Mouse (Mus musculus) thymus, postnatal 36 days (tissue): ENCODE data around the gene Map2k6.

ENCODE experiments used
- DNase-seq, 2 experiments: peaks; one replicate each; pipeline ENCODE4 v3.0.0; 2022; ENCODE audit warnings: mixed read lengths in 2 of 2

The Map2k6 gene

GRCm38 (mm10) chr11:110405607-110406006 is 6.7 kb downstream of the Map2k6 start:
- no peak for DNase-seq

DNA sequence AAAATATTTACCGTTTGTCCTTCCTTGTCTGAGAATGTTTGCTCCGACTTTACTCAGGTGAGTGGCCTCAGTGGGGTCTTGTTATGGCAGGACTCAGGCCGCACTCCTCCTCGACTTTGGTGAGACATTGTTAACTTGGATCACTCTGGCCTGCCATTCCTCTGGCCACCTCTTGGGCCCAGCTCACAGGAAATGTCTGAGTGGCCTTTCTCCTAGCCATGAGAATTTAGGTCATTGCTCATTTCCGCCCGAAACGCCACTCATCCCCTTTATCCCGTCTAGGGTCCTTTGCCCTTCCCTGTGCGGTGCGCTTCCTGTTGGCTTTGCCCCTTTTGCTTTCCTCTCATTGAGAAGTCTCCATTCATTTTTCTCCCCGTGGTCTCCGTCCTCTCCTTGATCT is 10.2 kb downstream of the Map2k6 start:
- no peak for DNase-seq

- peak; percentile 30 to 37 for DNase-seq
Measured at GRCm38 (mm10) chr11:110409776-110410175, 10.9 kb downstream of the Map2k6 start.

DNA sequence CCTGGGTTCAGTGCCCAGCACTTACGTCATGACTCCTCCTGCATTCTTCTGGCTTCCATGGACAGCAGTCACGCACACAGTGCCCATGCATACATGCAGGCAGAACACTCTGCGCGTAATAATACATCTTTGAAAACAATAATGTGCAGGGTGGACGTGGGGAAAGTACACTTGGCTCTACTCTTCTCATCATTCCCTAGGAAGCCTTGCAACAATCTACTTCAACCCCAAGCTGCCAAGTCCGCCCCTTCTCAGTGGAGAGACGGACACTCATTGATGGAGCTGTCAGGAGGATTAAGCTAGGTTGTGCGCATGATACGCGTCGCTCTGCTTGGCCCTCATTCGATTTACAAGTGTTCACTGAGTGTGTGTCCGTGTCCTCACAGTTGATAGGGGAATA is 12.7 kb downstream of the Map2k6 start:
- DNase-seq = no peak

- DNase-seq = no peak
Measured at GRCm38 (mm10) chr11:110414263-110414662, 15.3 kb downstream of the Map2k6 start.

- no peak for DNase-seq
Measured at GRCm38 (mm10) chr11:110416691-110417090, 17.8 kb downstream of the Map2k6 start.

GRCm38 (mm10) chr11:110420463-110420862 is 21.5 kb downstream of the Map2k6 start:
- DNase-seq = no peak

- DNase-seq = no peak
Measured at GRCm38 (mm10) chr11:110426572-110427145, 27.7 kb downstream of the Map2k6 start.

GRCm38 (mm10) chr11:110427159-110427561 is 28.2 kb downstream of the Map2k6 start:
- DNase-seq = no peak

GRCm38 (mm10) chr11:110428999-110429398 is 30.1 kb downstream of the Map2k6 start:
- DNase-seq = no peak

DNA sequence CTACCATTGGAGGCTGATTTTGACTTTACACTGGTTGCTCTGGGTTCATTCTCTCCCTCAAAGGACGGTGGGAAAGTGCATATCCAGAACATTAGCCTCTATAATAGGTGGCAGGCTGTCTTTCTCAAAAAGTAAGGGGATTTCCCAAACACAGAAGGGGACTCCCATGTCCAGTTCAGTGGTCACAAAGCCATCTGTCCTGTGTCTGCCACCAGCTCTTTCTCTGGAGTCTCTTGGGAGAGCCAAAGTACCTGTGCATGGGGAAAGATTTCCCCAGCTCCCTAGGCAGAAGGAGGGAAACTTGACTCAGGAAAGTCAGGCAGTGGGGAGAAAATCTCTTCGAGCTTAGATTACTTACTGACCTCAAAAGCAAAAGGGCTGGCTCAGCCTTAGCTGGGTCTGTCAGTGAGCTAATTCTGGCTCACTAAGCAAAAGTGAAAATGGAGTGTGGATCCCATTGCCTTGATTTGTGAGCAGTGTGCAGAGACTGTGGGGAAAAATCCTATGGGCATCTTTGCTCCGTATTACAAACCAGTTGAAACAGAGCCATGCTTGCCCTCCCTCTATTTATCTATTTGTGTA is 31.0 kb downstream of the Map2k6 start:
- DNase-seq = no peak

DNA sequence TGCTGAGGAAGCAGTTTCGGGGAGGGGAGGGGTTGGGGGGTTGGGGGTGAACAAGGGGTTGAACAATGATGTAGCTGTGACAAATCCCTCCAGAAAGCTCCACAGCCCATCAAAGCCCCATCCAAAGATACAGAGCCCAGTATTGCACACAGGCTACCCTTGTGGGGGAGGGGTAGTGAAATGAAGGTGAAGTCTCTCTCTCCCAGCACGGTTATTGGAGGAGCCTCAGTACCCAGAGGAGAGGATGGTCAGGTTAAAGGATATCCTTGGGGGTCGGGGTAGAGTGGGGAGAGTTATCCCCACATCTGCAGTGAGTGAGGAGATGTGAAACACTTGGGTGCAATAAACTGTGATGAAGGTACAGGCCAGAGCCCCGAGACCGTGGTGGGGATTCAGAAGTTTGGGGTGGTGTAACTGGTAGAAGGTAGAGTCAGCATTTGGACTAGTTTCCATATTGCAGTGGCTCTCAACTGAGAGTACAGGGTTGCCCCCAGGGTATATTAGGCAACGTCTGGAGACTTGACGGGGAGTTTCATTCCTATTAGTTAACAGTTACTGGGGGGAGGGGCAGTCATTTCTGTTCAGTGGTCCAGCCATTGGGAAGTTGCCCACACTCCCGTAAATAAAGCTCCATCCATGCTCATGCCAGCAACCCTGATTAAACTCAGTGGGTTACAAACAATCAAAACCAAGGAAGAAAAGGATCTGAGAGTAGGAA is 37.1 kb downstream of the Map2k6 start:
- no peak for DNase-seq

GRCm38 (mm10) chr11:110436998-110437397 is 38.1 kb downstream of the Map2k6 start:
- no peak for DNase-seq

- DNase-seq = no peak
Measured at GRCm38 (mm10) chr11:110438135-110438534, 39.2 kb downstream of the Map2k6 start.

- DNase-seq = no peak
Measured at GRCm38 (mm10) chr11:110438700-110439296, 39.9 kb downstream of the Map2k6 start.

DNA sequence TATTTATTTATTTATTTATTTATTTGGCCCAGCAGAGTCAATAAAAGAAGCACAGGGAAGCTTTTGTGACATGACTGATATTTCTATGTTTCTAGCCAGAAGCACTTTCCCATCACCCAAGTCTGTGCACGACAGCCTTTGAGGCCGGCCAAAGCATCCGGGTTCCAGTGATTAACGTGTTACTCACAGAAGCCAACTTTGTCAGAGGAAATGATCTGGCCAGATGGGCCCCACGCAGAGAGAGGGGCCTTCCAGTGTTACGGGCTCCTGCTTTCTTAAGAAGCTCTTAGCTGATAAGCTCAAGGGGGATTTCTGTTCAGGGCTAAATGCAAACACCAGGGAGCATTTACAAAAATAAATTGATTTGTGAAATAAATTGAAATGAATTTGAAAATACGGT is 40.4 kb downstream of the Map2k6 start:
- DNase-seq = no peak

- no peak for DNase-seq
Measured at GRCm38 (mm10) chr11:110444576-110444975, 45.7 kb downstream of the Map2k6 start.

DNA sequence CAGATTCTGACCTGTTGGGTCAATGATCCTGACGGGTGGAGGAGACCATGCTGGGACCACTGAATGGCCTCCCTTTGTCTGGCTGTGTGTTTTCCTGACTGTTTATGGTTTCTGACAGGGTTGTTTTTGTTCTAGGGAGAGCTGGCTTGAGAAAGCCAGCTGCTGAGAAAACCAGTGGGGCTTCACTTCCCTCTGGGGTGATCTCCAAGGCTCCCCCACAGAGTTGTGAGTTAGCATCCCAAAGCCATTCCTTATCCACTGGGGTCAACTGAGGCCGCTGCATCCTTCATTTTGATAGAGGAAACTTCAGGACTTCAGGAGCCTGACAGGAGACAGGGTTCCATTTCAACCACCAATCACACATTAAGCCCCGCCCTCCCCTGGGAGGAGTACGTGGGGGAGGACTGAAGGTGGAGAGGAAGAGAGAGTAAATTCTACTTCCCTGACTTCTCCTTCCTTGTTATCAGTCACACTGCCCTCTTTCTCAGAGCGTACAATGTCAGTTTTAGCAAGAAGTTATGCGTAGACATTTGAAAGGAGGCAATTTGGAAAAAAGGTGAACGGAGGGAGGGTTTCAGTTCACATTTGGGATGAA is 49.3 kb downstream of the Map2k6 start:
- peak; percentile 11 to 23 for DNase-seq

DNA sequence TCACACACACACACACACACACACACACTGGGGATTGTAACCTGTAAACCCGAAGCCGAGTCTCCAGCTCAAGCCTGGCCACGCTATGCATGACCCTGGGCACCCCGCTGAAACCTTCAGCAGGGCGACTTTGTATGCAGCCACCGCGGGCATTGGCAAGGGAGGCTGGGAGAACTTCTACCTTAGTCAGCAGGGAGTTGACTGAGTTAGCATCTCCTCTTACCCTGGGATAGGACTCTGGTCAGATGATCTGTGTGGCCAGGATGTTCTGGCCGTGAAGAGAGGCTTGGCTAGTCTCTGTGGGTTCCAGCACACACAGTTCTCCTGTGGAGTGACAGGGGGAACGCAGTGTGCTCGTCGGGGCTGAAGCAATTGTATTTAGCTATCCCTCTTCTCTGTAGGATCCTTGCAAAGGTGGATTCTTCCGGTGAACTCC is 49.8 kb downstream of the Map2k6 start:
- no peak for DNase-seq

GRCm38 (mm10) chr11:110449183-110449582 is 50.3 kb downstream of the Map2k6 start:
- no peak for DNase-seq

- DNase-seq = no peak
Measured at GRCm38 (mm10) chr11:110450091-110450757, 51.3 kb downstream of the Map2k6 start.

DNA sequence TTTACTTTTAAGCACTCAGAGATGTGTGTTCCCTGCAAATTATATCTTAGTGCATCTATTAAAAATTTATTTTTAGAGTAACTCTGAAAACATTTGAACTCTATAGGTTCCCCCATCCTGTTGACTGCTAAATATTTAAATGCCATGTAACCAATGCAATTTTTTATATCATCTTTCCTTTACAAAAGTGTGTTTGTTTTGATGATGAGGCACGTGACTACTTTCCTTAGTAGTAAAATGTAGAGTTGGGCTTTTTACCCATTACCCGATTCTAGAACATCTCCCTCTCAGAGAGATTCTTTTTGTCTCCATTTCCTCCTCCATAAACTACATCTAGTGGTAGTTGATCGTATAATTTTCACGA is 51.8 kb downstream of the Map2k6 start:
- DNase-seq = no peak

DNA sequence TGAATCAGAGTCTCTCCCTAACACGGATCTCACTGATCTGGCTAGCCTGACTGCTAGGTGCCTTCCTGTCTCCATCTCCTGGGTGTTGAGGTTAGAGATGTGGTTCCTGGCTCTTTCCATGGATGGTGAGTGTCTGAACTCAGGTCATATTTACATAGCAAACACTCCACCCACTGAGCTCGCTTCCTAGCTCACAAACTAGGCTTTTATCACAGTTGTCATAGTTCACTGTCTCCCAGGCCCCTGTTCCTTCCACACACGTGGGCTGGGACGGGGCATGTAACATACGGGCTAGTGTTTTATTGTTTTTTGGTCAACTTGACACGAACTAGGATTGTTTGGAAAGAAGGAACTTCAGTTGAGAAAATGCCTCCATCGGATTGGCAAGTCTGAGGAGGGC is 52.7 kb downstream of the Map2k6 start:
- no peak for DNase-seq
